Mouse (Mus musculus) stomach, embryonic 14.5 days (tissue): ENCODE data around the gene Baz1b. TPM values are rescaled to one million over a fixed set of nuclear protein-coding genes. Genes with fewer than 3 reads are reported as not detected.
"Not testable (repeated sequence)": the region's sequence is repeated elsewhere in the genome, so short reads cannot be mapped to it uniquely, and the experiment has no call there.

Experiments used
- ATAC-seq: fragments of 200-750 bp; cut with Nextera tagmentation; 2 replicates; pipeline ENCODE4 v1.8.0; 2017; ENCODE audit warnings: low read depth, moderate TSS enrichment; ENCODE audit not compliant: insufficient number of reproducible peaks, insufficient read depth, low FRiP score
- H3K27ac ChIP-seq: fragments of 300-500 bp; sonication (generic); 2 replicates; pipeline ENCODE4 v1.5.1; 2014; ENCODE audit warnings: mild to moderate bottlenecking, low read length, moderate library complexity, mixed read lengths
- H3K27me3 ChIP-seq: fragments of 300-500 bp; sonication (generic); 2 replicates; pipeline ENCODE4 v1.6.1; 2014; ENCODE audit warnings: low read length, control low read depth, mixed read lengths; ENCODE audit not compliant: control insufficient read depth, insufficient read depth
- H3K36me3 ChIP-seq: fragments of 300-500 bp; sonication (generic); 2 replicates; pipeline ENCODE4 v1.6.1; 2014; ENCODE audit warnings: mild to moderate bottlenecking, control low read depth, low read length, moderate library complexity, mixed read lengths; ENCODE audit not compliant: control insufficient read depth, insufficient read depth
- H3K4me1 ChIP-seq: fragments of 300-500 bp; sonication (generic); 2 replicates; pipeline ENCODE4 v1.6.1; 2014; ENCODE audit warnings: low read length, control low read depth, mixed read lengths; ENCODE audit not compliant: control insufficient read depth, insufficient read depth
- H3K4me2 ChIP-seq: fragments of 300-500 bp; sonication (generic); replicated peaks from 2 replicates; pipeline ENCODE4 v1.6.1; 2014; ENCODE audit warnings: low read depth, low read length, control low read depth
- H3K4me3 ChIP-seq: fragments of 300-500 bp; sonication (generic); 2 replicates; pipeline ENCODE4 v1.5.1; 2014; ENCODE audit warnings: low read depth, low read length, control low read depth
- H3K9ac ChIP-seq: fragments of 300-500 bp; sonication (generic); replicated peaks from 2 replicates; pipeline ENCODE4 v1.6.1; 2014; ENCODE audit warnings: low read depth, mild to moderate bottlenecking, control low read depth, low read length, moderate library complexity, mixed read lengths
- H3K9me3 ChIP-seq: fragments of 300-500 bp; sonication (generic); 2 replicates; pipeline ENCODE4 v1.6.1; 2016; ENCODE audit warnings: low read depth, low read length, control low read depth; ENCODE audit not compliant: control insufficient read depth
- WGBS: fragments of 180-500 bp; shearing (Covaris S2); extraction: QIAGEN DNeasy Blood & Tissue Kit; methylation state at CpG from one replicate; pipeline ENCODE4 v1.1.7; 2014; 5-methylcytosine and 5-hydroxymethylcytosine counted together
- polyA plus RNA-seq: library from polyadenylated mRNA; unstranded; fragments of >200 nt; fragmentation: Nextera tagmentation; extraction: Ambion mirVana; gene quantifications from 2 replicates; pipeline ENCODE4 v1.2.1, GENCODE M21; 2014

Baz1b gene
- polyA plus RNA-seq, 1 experiment from 2014 or later = 60.7 TPM

DNA sequence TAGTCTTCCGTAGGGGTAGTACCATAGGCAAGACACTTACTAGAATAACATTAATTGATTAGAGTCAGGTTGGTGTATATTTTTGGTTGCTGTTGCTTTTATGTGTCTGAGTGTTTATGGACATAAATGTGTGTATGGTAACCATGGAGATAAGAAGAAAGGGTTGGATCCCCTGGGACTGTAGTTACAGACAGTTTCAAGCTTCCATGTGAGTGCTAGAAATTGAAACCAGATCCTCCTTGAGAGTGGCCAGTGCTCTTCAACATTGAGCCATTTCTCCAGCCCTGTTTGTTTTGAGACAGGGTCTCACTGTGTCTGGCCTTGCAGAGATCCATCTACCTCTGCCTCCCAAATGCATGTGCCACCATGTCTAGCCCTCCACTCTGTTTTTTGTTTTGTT, 5.4 kb downstream of the Baz1b start:
- no peak overlapping the region for H3K4me2 ChIP-seq
- H3K36me3 ChIP-seq = peaks cover 20% of the 10 kb centered on the region
- 87% methylated on average over 1 of the region's 1 CpGs for WGBS
- H3K9me3 ChIP-seq = no peaks in the 10 kb centered on the region
- ATAC-seq = no peak
- H3K27me3 ChIP-seq = no peaks in the 10 kb centered on the region
- H3K9ac ChIP-seq = no peak overlapping the region
- no peak overlapping the region for H3K27ac ChIP-seq
- H3K4me3 ChIP-seq = no peak overlapping the region
- peaks cover 23% of the 10 kb centered on the region for H3K4me1 ChIP-seq

- 0 out of 2 replicates have a peak, but pooled peaks cover 4% of the 10 kb centered on the region for H3K4me1 ChIP-seq
- peaks cover 45% of the 10 kb centered on the region for H3K36me3 ChIP-seq
- H3K4me2 ChIP-seq = no peak overlapping the region
- WGBS = 77% methylated on average over 6 of the region's 6 CpGs
- H3K4me3 ChIP-seq = no peak overlapping the region
- H3K9ac ChIP-seq = no peak overlapping the region
- H3K9me3 ChIP-seq = no peaks in the 10 kb centered on the region
- no peaks in the 10 kb centered on the region for H3K27me3 ChIP-seq
- H3K27ac ChIP-seq = no peak overlapping the region
- no peak for ATAC-seq
Measured at GRCm38 (mm10) chr5:135196367-135196766, 9.3 kb downstream of the Baz1b start.

- no peak overlapping the region for H3K27ac ChIP-seq
- H3K36me3 ChIP-seq = peaks cover 71% of the 10 kb centered on the region
- no peaks in the 10 kb centered on the region for H3K4me1 ChIP-seq
- H3K9me3 ChIP-seq = no peaks in the 10 kb centered on the region
- H3K9ac ChIP-seq = no peak overlapping the region
- WGBS = 81% methylated on average over 3 of the region's 3 CpGs
- no peak for ATAC-seq
- H3K27me3 ChIP-seq = no peaks in the 10 kb centered on the region
- no peak overlapping the region for H3K4me3 ChIP-seq
- H3K4me2 ChIP-seq = no peak overlapping the region
Measured at GRCm38 (mm10) chr5:135202763-135203162, 15.7 kb downstream of the Baz1b start.

GRCm38 (mm10) chr5:135208197-135208596, 21.1 kb downstream of the Baz1b start:
- Histone ChIP-seq H3K36me3 (peaks cover 86% of the 10 kb centered on the region), H3K9me3 (no peaks in the 10 kb centered on the region), H3K27me3 (no peaks in the 10 kb centered on the region), H3K4me1 (no peaks in the 10 kb centered on the region), H3K9ac (no peak overlapping the region), H3K4me2 (no peak overlapping the region), H3K27ac (no peak overlapping the region), H3K4me3 (no peak overlapping the region)
- ATAC-seq = no peak
- WGBS = 100% methylated on average over 1 of the region's 1 CpGs

DNA sequence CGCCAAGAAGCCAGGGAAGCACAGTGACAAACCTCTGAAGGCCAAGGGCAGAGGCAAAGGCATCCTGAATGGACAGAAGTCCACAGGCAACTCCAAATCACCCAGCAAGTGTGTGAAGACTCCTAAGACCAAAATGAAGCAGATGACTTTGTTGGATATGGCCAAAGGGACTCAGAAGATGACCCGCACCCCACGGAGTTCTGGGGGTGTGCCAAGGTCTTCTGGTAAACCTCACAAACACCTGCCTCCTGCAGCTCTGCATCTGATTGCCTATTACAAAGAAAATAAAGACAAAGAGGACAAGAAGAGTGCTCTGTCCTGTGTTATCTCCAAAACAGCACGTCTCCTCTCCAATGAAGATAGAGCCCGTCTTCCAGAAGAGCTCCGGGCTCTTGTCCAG, 29.8 kb downstream of the Baz1b start:
- no peak overlapping the region for H3K4me2 ChIP-seq
- WGBS = 88% methylated on average over 6 of the region's 6 CpGs
- H3K4me1 ChIP-seq = no peaks in the 10 kb centered on the region
- no peaks in the 10 kb centered on the region for H3K27me3 ChIP-seq
- no peaks in the 10 kb centered on the region for H3K9me3 ChIP-seq
- no peak overlapping the region for H3K27ac ChIP-seq
- ATAC-seq = no peak
- no peak overlapping the region for H3K9ac ChIP-seq
- H3K36me3 ChIP-seq = peaks cover 82% of the 10 kb centered on the region
- H3K4me3 ChIP-seq = no peak overlapping the region

GRCm38 (mm10) chr5:135220941-135221340, 33.9 kb downstream of the Baz1b start:
- Histone ChIP-seq H3K4me2 (no peak overlapping the region), H3K4me3 (no peak overlapping the region), H3K27ac (no peak overlapping the region), H3K4me1 (no peaks in the 10 kb centered on the region), H3K9ac (no peak overlapping the region), H3K36me3 (peaks cover 75% of the 10 kb centered on the region), H3K27me3 (no peaks in the 10 kb centered on the region), H3K9me3 (no peaks in the 10 kb centered on the region)
- ATAC-seq = no peak

DNA sequence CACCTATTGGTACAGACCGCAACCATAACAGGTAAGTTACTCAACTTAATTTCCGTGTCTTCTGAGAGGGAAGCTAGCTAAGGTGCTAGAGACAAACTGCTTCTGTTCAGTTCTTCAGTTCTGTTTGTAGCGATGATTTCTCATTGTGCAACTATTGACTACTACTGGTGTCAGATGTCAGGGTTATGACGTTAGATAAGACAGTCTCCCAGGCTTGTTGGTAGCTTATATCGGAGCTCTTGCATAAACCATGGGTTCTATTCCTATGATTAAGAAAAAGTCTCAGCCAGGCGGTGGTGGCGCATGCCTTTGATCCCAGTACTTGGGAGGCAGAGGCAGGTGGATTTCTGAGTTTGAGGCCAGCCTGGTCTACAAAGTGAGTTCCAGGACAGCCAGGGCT, 35.0 kb downstream of the Baz1b start:
- no peak for ATAC-seq
- WGBS = 90% methylated on average over 7 of the region's 7 CpGs
- Histone ChIP-seq H3K36me3 (peaks cover 73% of the 10 kb centered on the region), H3K27me3 (no peaks in the 10 kb centered on the region), H3K9ac (no peak overlapping the region), H3K27ac (no peak overlapping the region), H3K4me1 (no peaks in the 10 kb centered on the region), H3K4me2 (no peak overlapping the region), H3K4me3 (no peak overlapping the region), H3K9me3 (no peaks in the 10 kb centered on the region)

DNA sequence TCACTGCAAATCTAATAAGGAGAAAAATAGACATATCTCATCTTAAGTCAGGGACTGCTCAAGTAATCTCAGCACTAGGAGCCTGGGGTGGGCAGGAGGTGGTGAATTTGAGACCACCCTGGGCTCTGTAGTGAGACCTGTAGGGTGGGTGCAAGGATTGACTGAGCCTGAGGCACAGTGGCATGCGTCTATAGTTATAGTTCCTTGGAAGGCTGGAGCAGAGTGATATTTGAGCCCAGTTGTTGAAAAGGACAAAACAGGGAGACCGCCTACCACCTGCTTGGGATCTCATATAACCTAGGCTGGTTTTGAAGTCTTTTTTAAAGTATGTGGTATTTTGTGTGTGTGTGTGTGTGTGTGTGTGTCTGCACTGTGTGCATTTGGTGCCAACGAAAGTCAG, 37.1 kb downstream of the Baz1b start:
- ATAC-seq = no peak
- Histone ChIP-seq H3K4me3 (no peak overlapping the region), H3K36me3 (peaks cover 71% of the 10 kb centered on the region), H3K9ac (no peak overlapping the region), H3K4me2 (no peak overlapping the region), H3K27me3 (no peaks in the 10 kb centered on the region), H3K4me1 (no peaks in the 10 kb centered on the region), H3K27ac (no peak overlapping the region), H3K9me3 (no peaks in the 10 kb centered on the region)
- 94% methylated on average over 3 of the region's 3 CpGs for WGBS

DNA sequence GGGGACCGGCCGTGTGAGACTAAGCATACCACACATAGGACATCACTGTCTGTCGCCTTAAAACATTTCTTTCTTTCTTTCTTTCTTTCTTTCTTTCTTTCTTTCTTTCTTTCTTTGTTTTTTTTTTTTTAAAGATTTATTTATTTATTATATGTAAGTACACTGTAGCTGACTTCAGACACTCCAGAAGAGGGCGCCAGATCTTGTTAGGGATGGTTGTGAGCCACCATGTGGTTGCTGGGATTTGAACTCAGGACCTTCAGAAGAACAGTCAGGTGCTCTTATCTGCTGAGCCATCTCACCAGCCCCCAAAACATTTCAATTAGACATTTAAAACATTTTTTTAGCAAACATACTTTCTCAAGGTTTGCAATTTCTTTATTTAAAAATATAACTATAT, 38.8 kb downstream of the Baz1b start:
- H3K9ac ChIP-seq, H3K27ac ChIP-seq, H3K4me1 ChIP-seq, H3K4me2 ChIP-seq, ATAC-seq, H3K4me3 ChIP-seq, H3K27me3 ChIP-seq, H3K9me3 ChIP-seq: not testable (repeated sequence)
- H3K36me3 ChIP-seq = peaks cover 77% of the 10 kb centered on the region
- 93% methylated on average over 4 of the region's 4 CpGs for WGBS
